Mouse (Mus musculus) embryonic facial prominence, embryonic 13.5 days (tissue): ENCODE results near the gene Pth2. TPM values are rescaled to one million over a fixed set of nuclear protein-coding genes. Genes with fewer than 3 reads are reported as not detected.

ENCODE experiments used
- ATAC-seq: fragments of 200-750 bp; cut with Nextera tagmentation; 2 replicates; pipeline ENCODE4 v1.8.0; 2017; ENCODE audit warnings: low read depth; ENCODE audit not compliant: insufficient number of reproducible peaks, insufficient read depth, low FRiP score, low TSS enrichment
- H3K27ac ChIP-seq: fragments of 300-500 bp; sonication (generic); 2 replicates; pipeline ENCODE4 v1.5.1; 2015; ENCODE audit warnings: moderate library complexity, mild to moderate bottlenecking, inconsistent platforms
- H3K27me3 ChIP-seq: fragments of 300-500 bp; sonication (generic); 2 replicates; pipeline ENCODE4 v1.6.1; 2015; ENCODE audit warnings: mild to moderate bottlenecking, inconsistent platforms
- H3K36me3 ChIP-seq: fragments of 300-500 bp; sonication (generic); 2 replicates; pipeline ENCODE4 v1.6.1; 2015; ENCODE audit warnings: mild to moderate bottlenecking, inconsistent platforms
- H3K4me1 ChIP-seq: fragments of 300-500 bp; sonication (generic); 2 replicates; pipeline ENCODE4 v1.6.1; 2015; ENCODE audit warnings: inconsistent platforms
- H3K4me2 ChIP-seq: fragments of 300-500 bp; sonication (generic); 2 replicates; pipeline ENCODE4 v1.6.1; 2015; ENCODE audit warnings: moderate library complexity, mild to moderate bottlenecking, inconsistent platforms
- H3K4me3 ChIP-seq: fragments of 300-500 bp; sonication (generic); 2 replicates; pipeline ENCODE4 v1.5.1; 2015; ENCODE audit warnings: mild to moderate bottlenecking, inconsistent platforms
- H3K9ac ChIP-seq: fragments of 300-500 bp; sonication (generic); 2 replicates; pipeline ENCODE4 v1.6.1; 2015; ENCODE audit warnings: mild to moderate bottlenecking, inconsistent platforms
- H3K9me3 ChIP-seq: fragments of 300-500 bp; sonication (generic); 2 replicates; pipeline ENCODE4 v1.6.1; 2016; ENCODE audit warnings: inconsistent platforms
- WGBS: fragments of 180-500 bp; shearing (Covaris S2); methylation state at CpG from one replicate; pipeline ENCODE4 v1.1.7; 2015; ENCODE audit warnings: mixed read lengths; 5-methylcytosine and 5-hydroxymethylcytosine counted together
- polyA plus RNA-seq: library from polyadenylated mRNA; unstranded; fragments of >200 nt; fragmentation: Nextera tagmentation; extraction: Ambion mirVana; gene quantifications from 2 replicates; pipeline ENCODE4 v1.2.1, GENCODE M21; 2015

Gene Pth2
- polyA plus RNA-seq, 1 experiment from 2014 or later = not detected

DNA sequence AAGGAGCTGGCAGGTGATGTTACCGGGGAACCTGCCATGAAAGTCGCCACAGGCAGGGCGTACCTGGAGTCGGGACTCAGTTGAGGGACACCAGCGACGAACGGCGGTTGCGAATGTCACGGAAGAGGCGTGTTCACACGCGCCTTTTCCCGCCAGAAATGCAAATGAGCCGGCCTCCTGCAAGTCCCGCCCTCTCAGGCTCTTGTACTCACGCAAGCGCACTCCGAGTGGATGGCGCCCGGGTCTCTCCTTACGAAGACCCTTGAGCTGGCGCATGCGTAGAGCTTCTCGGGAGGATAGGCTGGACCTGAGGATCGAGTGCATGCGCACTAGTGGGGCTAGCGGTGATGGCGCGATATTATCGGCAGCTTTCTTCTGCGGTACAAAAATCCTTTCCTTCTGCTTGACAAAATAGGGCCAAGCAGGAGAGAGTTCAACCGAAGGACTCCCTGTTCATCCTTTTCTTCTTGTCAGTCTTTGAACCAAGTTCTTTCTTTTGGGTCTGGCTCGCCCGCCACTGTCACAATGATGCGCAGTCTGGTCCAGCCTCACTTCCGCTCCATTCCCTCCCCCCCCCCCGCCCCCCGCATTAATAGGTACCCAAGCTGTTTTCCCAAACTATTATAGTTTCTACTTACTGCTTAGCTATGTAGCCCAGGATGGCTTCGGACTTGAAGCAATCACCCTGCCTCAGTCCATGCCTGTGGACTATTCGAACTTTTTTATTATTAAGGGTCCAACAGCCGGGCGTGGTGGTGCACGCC, 23.8 kb downstream of the Pth2 start, which contains the start of gene Ccdc155:
Ccdc155 (minus strand) TSS at position 513 of the 764 bp plus-strand sequence.
- peak within 1 kb of the TSS; percentile 55 for H3K4me2 ChIP-seq
- peak within 1 kb of the TSS; percentile 48 for H3K4me3 ChIP-seq
- ATAC-seq = peak; percentile 87
- no peaks in the 10 kb centered on the region for H3K36me3 ChIP-seq
- H3K4me1 ChIP-seq = no peaks in the 10 kb centered on the region
- H3K9ac ChIP-seq = peak within 1 kb of the TSS; percentile 61
- H3K27me3 ChIP-seq = peaks cover 7% of the 10 kb centered on the region
- peaks cover 4% of the 10 kb centered on the region; the same call in 1 of the 2 replicates for H3K9me3 ChIP-seq
- 9% methylated on average over 43 of the region's 44 CpGs for WGBS
- peak within 1 kb of the TSS; percentile 51; the same call in 1 of the 2 replicates for H3K27ac ChIP-seq

- no peak overlapping the region for H3K4me2 ChIP-seq
- ATAC-seq = no peak
- 77% methylated on average over 6 of the region's 6 CpGs for WGBS
- no peak overlapping the region for H3K27ac ChIP-seq
- no peaks in the 10 kb centered on the region for H3K36me3 ChIP-seq
- H3K27me3 ChIP-seq = peaks cover 35% of the 10 kb centered on the region
- H3K9ac ChIP-seq = no peak overlapping the region
- peaks cover 4% of the 10 kb centered on the region; the same call in 1 of the 2 replicates for H3K9me3 ChIP-seq
- H3K4me3 ChIP-seq = no peak overlapping the region
- H3K4me1 ChIP-seq = peaks cover 7% of the 10 kb centered on the region; the same call in 1 of the 2 replicates
Measured at GRCm38 (mm10) chr7:45208260-45208659, 27.5 kb downstream of the Pth2 start.

- H3K9ac ChIP-seq = 0 out of 2 replicates have a peak overlapping the region, but pooled peaks have one; percentile 51
- peaks cover 14% of the 10 kb centered on the region for H3K4me1 ChIP-seq
- H3K4me2 ChIP-seq = peak overlapping the region; percentile 44; the same call in 1 of the 2 replicates
- H3K27me3 ChIP-seq = peaks cover 35% of the 10 kb centered on the region
- H3K36me3 ChIP-seq = no peaks in the 10 kb centered on the region
- peak overlapping the region; percentile 20; the same call in 1 of the 2 replicates for H3K4me3 ChIP-seq
- 72% methylated on average over 10 of the region's 10 CpGs for WGBS
- no peak for ATAC-seq
- peaks cover 4% of the 10 kb centered on the region; the same call in 1 of the 2 replicates for H3K9me3 ChIP-seq
- no peak overlapping the region for H3K27ac ChIP-seq
Measured at GRCm38 (mm10) chr7:45211070-45211469, 30.3 kb downstream of the Pth2 start.

DNA sequence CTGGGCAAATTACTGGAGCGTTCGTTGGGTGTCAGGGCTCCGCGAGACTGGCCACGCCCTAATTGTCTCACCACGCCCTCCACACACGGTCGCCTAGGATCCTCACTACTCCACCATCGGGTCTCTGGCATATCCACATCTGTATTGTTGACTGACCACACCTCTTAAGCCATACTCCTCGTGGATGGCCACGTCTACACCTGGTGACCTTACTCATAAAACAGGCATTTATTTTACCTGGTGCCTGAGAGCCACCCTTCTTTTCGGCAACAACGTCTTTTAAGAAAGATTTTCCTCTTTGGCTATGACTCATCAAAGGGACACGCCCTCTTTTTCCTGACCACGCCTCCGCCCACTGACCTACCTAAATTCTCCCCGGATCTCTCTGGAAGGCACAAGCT, 31.1 kb downstream of the Pth2 start, which contains the start of gene Dkkl1:
Dkkl1 (minus strand) TSS at position 297 of the 401 bp plus-strand sequence.
- no peak for ATAC-seq
- 5% methylated on average over 17 of the region's 17 CpGs for WGBS

GRCm38 (mm10) chr7:45212356-45212755, 31.6 kb downstream of the Pth2 start:
- Histone ChIP-seq H3K27me3 (peaks cover 35% of the 10 kb centered on the region), H3K4me1 (peaks cover 21% of the 10 kb centered on the region), H3K4me3 (0 out of 2 replicates have a peak overlapping the region, but pooled peaks have one; percentile 20), H3K9me3 (peaks cover 4% of the 10 kb centered on the region; the same call in 1 of the 2 replicates), H3K27ac (no peak overlapping the region), H3K36me3 (peaks cover 4% of the 10 kb centered on the region), H3K4me2 (no peak overlapping the region), H3K9ac (no peak overlapping the region)
- WGBS = 74% methylated on average over 7 of the region's 7 CpGs
- ATAC-seq = no peak

More for the DNA sequence above, 31.1 kb downstream of the Pth2 start, which contains the start of gene Dkkl1:
- H3K9ac ChIP-seq = peak within 1 kb of the TSS; percentile 51; the same call in 1 of the 2 replicates
- H3K4me2 ChIP-seq = peak within 1 kb of the TSS; percentile 44
- H3K27me3 ChIP-seq = peaks cover 35% of the 10 kb centered on the region
- peak within 1 kb of the TSS; percentile 20 for H3K4me3 ChIP-seq
- H3K36me3 ChIP-seq = no peaks in the 10 kb centered on the region
- no peak within 1 kb of the TSS for H3K27ac ChIP-seq
- H3K4me1 ChIP-seq = peaks cover 16% of the 10 kb centered on the region
- peaks cover 4% of the 10 kb centered on the region; the same call in 1 of the 2 replicates for H3K9me3 ChIP-seq

DNA sequence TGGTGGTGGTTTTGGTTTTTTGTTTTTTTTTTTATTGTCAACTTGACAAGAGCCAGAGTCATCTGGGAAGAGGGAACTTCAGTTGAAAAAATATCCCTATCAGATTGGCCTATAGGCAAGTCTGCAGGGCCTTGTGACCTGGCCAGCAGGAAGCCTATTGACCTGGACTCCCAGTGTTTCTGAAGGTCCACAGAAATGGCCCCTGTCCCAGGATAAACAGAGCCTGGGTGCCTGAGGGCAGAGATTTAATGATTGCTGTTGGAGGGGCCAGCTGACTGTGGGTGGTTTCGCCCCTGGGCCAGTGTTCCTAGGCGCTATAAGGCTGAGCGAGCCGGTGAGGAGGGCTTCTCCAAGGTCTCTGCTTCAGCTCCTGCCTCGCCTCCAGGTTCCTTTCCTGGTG, 32.9 kb downstream of the Pth2 start:
- 51% methylated on average over 5 of the region's 5 CpGs for WGBS
- Histone ChIP-seq H3K9ac (no peak overlapping the region), H3K4me1 (peaks cover 34% of the 10 kb centered on the region), H3K9me3 (0 out of 2 replicates have a peak, but pooled peaks cover under 1% of the 10 kb centered on the region), H3K27ac (no peak overlapping the region), H3K27me3 (peaks cover 35% of the 10 kb centered on the region), H3K4me2 (no peak overlapping the region), H3K36me3 (peaks cover 17% of the 10 kb centered on the region), H3K4me3 (no peak overlapping the region)
- no peak for ATAC-seq

DNA sequence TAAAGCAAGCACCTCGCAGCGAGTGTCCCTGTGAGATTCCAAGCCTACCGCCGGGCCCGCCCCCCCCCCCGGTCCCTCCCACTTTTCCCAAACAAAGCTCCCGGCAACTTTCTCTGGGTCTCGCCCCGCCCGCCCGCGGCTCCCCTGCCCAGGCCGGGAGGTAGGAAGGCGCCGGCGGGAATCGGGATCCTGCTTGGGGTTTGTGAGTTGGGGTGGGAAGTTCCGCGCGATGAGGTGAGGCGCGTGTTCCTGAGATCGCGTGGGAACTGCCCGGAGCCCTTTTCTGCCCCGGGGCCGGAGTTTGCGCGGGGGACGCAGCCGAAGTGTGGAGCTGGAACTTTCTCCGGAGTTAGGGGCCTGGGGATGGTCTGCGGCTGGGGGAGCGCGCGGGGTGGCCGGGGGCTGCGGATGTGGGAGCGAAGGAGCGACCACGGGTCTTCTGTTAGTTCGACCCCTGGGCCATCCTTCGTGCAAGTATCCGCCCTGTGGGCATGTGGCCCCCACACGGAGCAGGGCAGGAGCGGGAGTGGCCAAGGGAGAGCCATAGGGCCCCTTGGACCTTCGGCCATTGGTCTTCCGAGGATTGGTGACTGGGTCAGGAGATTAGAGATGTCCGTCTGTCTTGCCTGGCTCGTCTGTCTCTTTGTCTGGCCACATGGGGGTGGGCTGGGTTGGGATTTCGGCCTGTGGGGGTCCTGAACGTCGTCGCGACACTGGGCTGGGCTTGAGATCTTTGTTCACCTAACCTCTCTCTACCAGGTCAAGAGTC, 35.1 kb downstream of the Pth2 start, which contains the start of gene Tead2:
Tead2 (plus strand) TSS at position 81 of the 769 bp plus-strand sequence.
- ATAC-seq = peak; percentile 39; the same call in 1 of the 2 replicates
- H3K4me2 ChIP-seq = peak within 1 kb of the TSS; percentile 84
- H3K9me3 ChIP-seq = no peaks in the 10 kb centered on the region
- WGBS = under 1% methylated on average over 53 of the region's 55 CpGs
- peak within 1 kb of the TSS; percentile 99 for H3K27ac ChIP-seq
- peaks cover 41% of the 10 kb centered on the region for H3K4me1 ChIP-seq
- H3K4me3 ChIP-seq = peak within 1 kb of the TSS; percentile 89
- H3K36me3 ChIP-seq = peaks cover 39% of the 10 kb centered on the region
- peaks cover 19% of the 10 kb centered on the region for H3K27me3 ChIP-seq
- peak within 1 kb of the TSS; percentile 99 for H3K9ac ChIP-seq

GRCm38 (mm10) chr7:45216442-45217183, 35.8 kb downstream of the Pth2 start:
- no peaks in the 10 kb centered on the region for H3K9me3 ChIP-seq
- peak overlapping the region; percentile 84 for H3K4me2 ChIP-seq
- ATAC-seq = peak; percentile 77
- peaks cover 44% of the 10 kb centered on the region for H3K4me1 ChIP-seq
- WGBS = under 1% methylated on average over 13 of the region's 13 CpGs
- H3K27ac ChIP-seq = peak overlapping the region; percentile 99
- H3K4me3 ChIP-seq = peak overlapping the region; percentile 89
- peak overlapping the region; percentile 99 for H3K9ac ChIP-seq
- H3K36me3 ChIP-seq = peaks cover 46% of the 10 kb centered on the region
- H3K27me3 ChIP-seq = peaks cover 11% of the 10 kb centered on the region

DNA sequence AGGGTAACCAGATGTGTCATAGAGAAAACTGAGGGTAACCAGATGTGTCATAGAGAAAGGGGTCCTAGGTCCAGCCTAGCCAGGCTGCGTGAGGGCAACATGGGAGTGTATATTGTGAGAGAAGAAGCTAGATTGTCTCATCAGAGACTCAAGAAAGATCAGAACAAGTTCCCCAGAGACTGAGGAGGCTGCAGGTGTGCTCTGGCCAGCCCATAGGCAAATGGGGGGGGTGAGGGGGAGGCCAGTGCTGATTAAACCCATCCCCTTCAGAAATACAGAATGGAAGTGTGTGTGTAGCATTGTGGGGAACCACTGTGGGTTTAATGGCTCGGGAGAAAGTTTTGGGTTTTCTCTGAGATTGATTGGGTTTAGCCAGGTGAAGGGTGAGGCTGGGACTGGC, 40.9 kb downstream of the Pth2 start:
- Histone ChIP-seq H3K9ac (no peak overlapping the region), H3K4me1 (peaks cover 34% of the 10 kb centered on the region), H3K4me2 (no peak overlapping the region), H3K27ac (no peak overlapping the region), H3K27me3 (no peaks in the 10 kb centered on the region), H3K4me3 (no peak overlapping the region), H3K9me3 (no peaks in the 10 kb centered on the region), H3K36me3 (peaks cover 97% of the 10 kb centered on the region)
- no peak for ATAC-seq
- 83% methylated on average over 2 of the region's 2 CpGs for WGBS

DNA sequence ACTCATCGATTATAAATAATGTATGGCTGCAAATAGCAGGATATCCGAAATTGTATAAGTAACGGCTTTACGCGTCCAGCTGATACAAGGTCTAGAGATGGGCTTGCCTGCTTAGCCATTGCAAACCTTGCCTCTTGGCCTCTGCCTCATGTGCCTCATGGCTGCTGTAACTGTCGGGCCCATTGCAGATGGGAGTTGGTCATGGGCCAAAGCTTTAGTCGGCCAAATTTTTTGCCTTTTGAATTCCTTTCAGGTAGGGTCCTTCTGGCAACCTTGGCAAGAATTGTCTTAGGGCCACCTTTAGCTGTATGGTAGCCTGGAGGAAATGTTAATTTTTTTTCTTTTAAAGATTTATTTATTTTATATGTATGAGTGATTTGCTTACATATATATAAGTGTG, 44.0 kb downstream of the Pth2 start:
- no peaks in the 10 kb centered on the region for H3K9me3 ChIP-seq
- no peak overlapping the region for H3K4me3 ChIP-seq
- peaks cover 98% of the 10 kb centered on the region for H3K36me3 ChIP-seq
- H3K4me2 ChIP-seq = no peak overlapping the region
- no peak overlapping the region for H3K27ac ChIP-seq
- 95% methylated on average over 7 of the region's 7 CpGs for WGBS
- no peak for ATAC-seq
- H3K9ac ChIP-seq = no peak overlapping the region
- peaks cover 11% of the 10 kb centered on the region for H3K4me1 ChIP-seq
- H3K27me3 ChIP-seq = no peaks in the 10 kb centered on the region
